Mouse (Mus musculus) T-helper 1 cell (primary cell): ENCODE results near the gene Dcun1d2.

Experiments
- in situ Hi-C: fragments of 300-600 bp; cut with MboI, MseI; formaldehyde crosslinking; loops from one replicate; pipeline ENCODE4 v1.15.1; 2025; ENCODE audit warnings: high pct_unique_total_duplicates

The Dcun1d2 gene

DNA sequence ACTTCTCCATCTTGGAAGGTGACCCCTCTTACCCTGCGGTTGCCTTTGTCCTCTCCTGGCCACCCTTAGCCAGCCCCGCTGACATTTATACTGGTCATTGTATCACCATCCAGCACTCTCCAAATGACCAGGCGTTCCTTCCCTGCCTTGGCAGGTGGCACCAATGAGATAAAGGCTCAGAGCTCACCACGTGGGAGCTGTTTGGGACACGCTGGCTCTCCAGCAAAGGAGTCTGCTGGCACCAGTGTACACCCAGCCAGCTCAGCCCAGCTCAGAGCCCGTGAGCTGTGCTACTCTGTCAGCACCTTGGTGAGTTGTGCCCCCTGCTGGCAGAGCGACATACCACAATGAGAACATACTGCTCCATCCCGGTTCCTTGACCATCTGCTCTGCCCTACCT lies 33.9 kb downstream of the Dcun1d2 start, which contains the start of gene Adprhl1:
Adprhl1 (minus strand) TSS at position 144 of the 400 bp plus-strand sequence.
- in situ Hi-C loops, result no loop called here

DNA sequence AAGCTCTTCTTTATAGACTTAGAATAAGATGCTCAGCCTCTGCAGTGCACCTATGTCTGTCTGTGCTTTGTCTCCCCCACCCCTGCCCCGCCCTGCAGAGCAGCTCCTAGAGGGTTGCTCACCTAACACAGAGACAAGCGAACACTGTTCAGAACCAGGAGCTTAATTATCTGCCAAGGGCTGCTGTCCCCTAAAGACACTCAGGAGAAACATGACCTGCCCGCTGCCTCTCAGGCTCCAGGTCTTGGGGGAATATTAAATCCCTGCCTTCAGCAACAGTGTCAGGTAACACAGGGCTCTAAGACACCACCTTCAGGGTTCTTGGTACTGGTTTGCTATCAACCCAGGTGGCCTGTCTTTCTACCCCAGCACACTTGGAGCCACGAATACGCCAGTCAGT lies 34.5 kb downstream of the Dcun1d2 start:
- in situ Hi-C loops, result no loop called here

DNA sequence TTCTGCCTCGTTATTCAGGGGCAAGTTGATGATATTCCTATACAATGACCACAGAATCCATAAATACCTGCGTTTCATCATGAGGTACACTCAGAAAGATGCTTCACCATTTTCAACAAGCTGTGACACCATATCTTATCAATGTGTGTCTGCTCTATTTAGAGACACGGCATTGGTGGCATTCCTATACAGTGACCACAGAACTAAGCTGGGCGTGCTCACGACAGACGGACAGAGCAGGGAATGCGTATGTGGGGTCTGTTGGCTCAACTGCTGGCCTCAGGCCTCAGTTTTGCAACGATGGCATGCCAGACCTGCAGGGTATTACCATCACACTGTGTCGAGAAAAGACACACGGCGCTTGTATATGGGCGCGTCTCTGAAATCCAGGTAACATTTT lies 35.1 kb downstream of the Dcun1d2 start:
- in situ Hi-C loops, result no loop called here

DNA sequence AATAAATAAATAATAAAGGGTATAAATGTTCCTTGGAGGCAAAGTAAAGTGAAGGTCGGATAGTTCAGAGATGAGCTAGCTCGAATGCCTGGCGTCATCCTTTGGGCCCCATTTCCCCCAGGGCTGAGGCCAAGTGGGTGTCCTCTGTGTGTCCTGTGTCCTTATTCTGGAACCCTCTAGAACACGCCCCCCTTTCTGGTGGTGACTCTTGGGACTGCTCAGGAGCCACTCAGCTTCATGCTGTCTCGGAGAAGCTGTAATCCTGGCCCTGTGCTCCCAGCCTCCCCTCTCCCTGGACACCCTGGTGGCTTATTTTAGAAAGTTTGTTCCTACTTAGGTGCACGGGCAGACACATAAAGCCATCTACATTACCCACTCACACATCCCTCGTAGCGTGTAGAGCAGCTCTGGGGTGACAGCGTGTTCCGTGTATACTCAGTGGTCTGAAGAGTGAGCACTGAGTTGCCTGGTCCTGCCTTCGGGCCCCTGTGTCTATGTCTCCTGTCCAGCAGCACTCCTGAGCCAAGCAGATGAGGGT lies 43.5 kb downstream of the Dcun1d2 start:
- in situ Hi-C loops, result loop anchor here (10.0 kb wide), 1 partner anchor 260 kb away; no protein-coding TSS in a partner anchor

DNA sequence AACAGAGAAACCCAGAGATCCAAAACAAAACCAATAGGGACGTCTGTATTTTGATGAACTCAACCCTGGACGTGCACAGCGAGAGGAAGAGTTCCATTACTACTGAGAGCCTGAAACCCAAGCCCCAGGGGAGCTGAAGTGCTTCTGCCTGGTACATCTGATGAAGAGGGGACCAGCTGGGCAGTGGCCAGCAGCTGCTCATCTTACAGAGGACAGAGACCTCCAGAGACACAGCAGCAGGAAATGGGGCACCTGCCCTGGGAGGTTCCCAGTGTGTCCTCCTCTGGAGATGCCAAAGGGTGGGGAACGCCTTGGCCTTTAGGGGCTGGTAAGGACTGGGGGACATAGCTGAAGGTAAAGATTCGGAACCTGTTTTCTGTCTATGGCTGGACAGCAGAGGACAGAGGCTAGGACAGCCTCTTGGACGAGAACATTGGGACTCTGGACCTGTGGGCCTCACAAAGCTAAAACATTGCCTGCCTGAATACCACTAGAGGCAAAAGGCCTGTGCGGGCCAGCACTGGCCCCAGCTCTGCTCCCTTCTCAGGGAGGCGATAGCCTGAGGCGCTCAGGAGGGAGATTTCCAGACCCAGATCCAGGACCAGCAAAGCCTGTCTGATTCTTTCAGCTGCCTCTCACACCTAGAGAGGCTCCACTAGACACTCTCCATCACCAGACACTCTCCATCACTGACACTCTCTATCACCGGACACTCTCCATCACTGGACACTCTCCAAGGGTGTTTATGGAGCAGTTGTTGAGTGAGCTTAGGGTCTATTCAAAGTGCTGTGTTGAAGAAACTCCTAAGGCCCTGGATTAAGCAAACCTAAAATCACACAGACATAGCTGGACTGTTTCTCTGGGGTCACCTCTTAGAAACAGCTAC lies 44.7 kb downstream of the Dcun1d2 start:
- in situ Hi-C loops, result loop anchor here (10.0 kb wide), 1 partner anchor 258 kb away; no protein-coding TSS in a partner anchor

DNA sequence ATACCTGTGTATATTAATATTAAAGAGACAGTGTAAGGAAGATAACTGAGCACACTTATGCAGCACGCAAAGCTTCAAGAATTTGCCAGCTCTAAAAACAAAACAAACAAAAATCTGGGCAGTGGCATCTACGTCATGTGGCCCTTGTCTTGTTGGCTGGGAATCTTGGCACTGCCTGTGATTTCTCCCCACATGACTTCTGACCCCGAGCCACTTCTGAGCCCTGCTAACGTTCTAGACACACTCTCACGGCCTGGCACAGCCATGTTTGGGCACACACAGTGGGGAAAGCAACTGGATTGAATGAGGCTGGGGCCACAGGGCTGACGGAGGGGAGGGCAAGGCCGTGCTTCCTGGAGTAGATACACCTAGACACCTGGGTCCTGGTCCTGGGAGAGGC lies 47.2 kb downstream of the Dcun1d2 start:
- in situ Hi-C loops, result loop anchor here (10.0 kb wide), 1 partner anchor 256 kb away; no protein-coding TSS in a partner anchor

DNA sequence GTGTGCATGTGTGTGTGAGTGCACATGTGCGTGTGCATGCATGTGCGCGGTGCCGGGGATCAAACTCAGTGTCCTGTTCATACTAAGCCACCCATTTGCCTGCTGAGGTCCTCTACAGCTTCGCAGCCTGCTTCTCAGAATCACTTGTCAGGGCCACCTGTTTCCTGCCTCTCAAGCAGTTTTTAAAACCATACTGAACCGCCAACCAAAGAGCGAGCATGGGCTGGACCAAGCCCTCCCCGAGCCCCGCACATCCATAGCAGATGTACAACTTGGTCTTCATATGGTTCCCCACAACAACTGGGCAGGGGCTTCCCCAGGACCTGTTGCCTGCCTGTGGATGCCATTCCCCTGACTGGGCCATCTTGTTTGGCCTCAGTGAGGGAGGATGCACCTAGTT lies 47.9 kb downstream of the Dcun1d2 start:
- in situ Hi-C loops, result loop anchor here (10.0 kb wide), 1 partner anchor 255 kb away; no protein-coding TSS in a partner anchor

DNA sequence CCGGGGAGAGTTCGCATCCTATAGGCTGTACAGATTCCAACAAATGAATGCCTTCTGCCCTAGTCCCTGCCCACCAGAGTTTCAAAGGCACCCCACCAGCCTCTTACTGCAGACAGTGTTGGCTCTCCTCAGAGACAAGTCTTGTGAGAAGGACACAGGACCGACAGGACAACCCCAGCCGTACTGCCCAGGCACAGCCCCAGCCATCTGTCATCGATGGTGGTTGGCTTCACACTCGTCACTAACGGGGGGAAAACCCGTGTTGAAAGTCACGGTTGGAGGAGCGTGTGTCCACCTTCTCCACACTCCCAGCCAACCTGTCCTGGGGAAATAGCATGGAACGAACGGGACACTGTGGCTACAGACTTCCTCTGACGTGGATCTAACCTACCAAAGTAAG lies 53.1 kb downstream of the Dcun1d2 start:
- in situ Hi-C loops, result no loop called here

DNA sequence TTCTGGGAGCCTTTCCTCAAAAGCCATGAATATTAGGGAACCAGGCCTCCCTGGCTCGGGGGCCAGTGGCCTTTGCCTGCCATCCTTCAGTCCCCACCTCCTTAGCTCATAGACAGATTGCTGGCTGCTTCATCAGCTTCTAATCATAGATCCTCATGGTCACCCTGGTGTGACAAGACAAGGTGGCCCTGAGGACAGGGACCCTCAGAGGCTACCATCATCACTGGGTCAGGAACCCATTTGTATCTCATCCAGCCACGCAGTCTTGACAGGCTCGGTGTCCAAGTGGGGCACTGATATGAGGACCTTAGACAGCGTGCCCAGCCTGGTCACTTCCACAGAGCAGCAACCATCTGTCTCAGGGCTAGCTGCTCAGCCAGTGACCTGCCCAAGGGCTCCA lies 57.5 kb downstream of the Dcun1d2 start:
- in situ Hi-C loops, result no loop called here

DNA sequence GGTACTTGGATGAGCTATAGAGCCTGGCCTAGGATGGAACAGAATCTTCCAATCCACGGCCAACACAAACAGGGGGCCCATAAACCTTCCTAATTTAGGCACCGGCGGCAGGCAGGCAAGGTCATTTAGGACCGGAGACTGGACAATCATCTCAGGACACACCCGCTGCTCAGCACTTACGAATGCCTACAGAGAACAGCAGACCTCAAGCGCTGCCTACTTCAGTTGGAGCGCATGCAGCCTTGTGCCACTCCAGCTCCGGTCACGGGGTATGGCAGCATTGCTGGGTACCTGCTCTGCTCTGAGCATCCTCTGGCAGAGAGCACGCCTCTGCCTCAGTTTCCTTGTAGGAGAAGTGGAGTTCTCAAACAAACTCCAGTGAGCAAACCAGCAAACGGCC lies 58.1 kb downstream of the Dcun1d2 start:
- in situ Hi-C loops, result loop anchor here (10.0 kb wide), 1 partner anchor 255 kb away; no protein-coding TSS in a partner anchor

DNA sequence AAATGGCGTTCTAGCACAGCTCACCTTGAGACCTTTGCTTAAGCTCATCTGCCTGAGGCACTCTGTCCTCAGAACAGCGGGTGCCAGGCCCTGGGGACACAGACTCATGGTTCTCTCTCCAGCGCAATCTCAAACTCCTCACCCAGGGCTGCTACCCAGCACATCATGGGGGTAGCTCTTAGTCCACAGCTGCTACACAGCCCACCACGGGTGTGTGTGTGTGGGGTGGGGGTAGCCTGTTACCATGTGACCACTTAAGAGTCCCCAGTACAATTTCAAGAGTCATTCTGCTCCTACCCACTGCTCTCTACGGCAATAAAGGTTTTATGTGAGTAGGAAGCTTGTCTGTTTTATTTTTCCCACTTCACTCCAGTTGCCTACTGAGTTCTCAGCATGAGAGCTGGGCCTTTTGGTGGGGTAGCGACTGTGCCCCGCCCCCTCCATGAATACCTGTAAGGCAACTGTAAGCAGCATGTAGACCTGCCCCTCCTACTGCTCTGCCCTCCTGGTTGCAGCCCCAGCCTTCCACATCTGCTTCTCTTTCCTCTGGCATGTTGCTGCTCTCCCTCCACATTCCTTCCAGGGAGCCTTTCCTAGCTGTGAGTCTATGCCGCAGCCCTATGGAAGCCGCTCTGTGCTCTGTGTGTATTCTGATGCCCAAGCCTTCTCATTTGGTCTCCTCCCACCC lies 58.9 kb downstream of the Dcun1d2 start:
- in situ Hi-C loops, result loop anchor here (10.0 kb wide), 1 partner anchor 254 kb away; no protein-coding TSS in a partner anchor

DNA sequence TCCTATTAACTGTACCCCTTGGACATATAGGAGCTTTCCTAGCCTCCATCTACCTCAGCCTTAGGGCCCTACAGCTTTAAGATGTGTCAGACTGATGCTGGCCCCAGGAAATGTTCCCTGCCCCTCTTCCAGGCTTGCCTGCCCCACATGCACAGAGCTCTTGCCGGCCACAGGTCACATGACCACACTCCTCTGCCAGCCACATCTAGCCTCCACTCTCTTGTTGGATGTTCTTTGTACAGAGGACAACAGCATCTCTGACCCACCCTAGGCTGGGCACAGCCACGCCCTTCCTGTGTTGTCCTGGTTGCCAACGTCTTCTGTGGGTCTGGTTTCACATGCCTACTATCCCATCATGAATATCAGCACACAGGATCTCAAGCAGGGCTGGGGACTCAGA lies 60.7 kb downstream of the Dcun1d2 start:
- in situ Hi-C loops, result loop anchor here (10.0 kb wide), 1 partner anchor 252 kb away; no protein-coding TSS in a partner anchor

DNA sequence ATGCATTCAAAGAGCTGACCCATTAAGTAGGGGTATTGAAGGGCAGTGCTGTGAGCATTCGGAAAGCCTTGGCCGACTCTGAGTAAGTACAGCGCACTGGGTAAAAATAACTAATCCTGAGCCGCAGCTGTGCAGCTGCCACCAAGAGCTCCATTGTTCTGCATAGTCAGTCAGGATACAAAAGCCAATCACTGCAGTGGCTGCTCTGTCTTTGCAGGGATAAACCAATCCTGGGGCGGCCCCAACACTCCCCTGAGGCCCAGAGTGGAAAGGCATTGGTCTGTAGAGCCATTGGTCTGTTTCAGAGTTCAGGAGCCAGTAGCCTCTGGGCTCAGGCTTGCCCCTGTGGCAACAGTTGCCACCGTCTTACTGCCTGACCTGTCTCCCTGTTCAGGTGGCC lies 61.6 kb downstream of the Dcun1d2 start:
- in situ Hi-C loops, result loop anchor here (10.0 kb wide), 1 partner anchor 251 kb away; no protein-coding TSS in a partner anchor

DNA sequence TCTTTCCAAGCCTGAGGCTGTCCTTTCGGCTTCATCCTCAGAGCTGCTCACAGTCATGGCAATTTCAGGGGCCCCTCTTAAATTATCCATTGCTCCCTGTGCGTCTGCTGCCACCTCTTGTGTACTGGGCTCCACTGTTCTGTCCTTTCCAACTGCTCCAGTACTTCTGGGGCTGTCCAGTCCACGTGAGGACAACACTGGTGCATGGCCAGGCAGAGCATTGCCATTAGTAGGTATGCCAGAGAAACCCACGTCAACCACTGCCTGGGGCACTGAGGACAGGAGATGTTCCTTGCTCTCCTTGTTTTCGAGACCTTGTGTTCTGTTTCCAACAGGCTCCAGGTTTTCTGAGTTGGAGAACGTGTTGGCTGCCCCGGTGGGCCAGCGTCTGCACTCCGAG lies 63.5 kb downstream of the Dcun1d2 start:
- in situ Hi-C loops, result loop anchor here (10.0 kb wide), 1 partner anchor 250 kb away; no protein-coding TSS in a partner anchor

DNA sequence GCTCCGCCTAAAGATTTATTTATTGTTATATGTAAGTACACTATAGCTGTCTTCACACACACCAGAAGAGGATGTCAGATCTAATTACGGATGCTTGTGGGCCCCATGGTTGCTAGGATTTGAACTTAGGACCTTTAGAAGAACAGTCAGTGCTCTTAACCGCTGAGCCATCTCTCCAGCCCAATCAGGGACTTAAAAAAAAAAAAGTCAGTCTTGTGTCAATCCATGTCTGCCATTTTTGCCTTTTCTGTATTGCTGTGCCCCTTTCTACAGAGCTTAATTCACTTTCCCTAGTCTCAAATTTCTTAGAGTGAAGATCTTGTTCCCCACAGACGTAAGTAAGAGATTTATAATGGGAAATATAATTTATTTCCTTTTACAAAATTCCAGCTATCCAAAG lies 69.5 kb downstream of the Dcun1d2 start:
- in situ Hi-C loops, result no loop called here

DNA sequence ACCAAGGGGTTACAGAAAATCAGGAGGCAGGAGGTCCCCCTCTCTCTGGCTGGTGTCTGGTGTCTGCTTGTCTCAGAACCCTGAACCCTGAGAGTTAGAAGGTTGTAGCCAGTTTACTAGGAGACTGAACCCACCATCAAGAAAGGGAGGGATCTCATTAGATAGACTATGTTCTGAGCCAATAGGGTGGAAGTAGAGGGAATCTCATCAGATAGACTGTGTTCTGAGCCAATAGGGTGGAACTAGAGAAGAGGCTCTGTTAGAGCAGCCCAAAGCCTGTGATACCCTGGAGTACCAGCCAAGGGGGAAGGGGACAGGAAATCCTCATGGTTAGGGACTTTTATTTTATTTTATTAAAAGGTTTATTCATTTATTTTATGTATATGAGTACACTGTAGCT lies 69.9 kb downstream of the Dcun1d2 start:
- in situ Hi-C loops, result no loop called here

DNA sequence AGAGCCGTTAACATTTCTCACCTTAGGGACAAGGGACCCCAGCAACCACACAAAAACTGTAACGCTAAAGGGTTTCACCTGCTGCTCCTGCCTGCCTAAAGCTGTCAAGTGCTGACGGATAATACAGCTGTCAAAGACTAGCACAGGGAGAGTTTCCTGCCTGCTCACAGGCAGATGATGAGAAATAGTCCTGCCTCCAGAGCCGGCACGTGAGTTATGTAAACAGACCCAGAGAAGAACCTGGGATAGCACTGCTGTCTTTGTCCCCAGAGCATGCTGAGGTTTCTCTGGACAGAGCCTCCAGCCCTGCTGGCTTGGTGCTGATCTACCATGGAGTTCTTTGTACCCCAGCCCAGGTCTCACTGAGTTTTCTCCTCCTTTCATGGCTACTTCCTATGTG lies 70.8 kb downstream of the Dcun1d2 start:
- in situ Hi-C loops, result no loop called here

DNA sequence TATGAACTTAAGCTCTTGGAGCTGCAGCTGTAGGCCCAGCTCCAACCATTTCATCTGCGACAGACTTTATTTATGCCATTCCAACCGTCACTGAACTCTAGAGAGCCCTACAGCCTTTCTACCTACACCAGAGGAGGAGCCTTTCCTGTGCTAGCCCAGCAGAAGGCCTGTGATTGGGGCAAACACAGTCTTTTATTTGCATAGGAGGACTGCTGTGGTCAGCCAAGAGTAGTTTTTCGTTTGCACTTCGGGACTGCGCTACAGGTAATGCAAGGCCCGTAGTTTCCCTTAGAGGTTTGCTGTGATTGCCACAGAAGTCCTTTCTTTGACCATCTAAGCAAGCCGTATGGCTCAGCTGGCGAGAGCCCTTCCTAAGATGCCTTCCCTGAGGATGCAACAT lies 71.5 kb downstream of the Dcun1d2 start:
- in situ Hi-C loops, result no loop called here

DNA sequence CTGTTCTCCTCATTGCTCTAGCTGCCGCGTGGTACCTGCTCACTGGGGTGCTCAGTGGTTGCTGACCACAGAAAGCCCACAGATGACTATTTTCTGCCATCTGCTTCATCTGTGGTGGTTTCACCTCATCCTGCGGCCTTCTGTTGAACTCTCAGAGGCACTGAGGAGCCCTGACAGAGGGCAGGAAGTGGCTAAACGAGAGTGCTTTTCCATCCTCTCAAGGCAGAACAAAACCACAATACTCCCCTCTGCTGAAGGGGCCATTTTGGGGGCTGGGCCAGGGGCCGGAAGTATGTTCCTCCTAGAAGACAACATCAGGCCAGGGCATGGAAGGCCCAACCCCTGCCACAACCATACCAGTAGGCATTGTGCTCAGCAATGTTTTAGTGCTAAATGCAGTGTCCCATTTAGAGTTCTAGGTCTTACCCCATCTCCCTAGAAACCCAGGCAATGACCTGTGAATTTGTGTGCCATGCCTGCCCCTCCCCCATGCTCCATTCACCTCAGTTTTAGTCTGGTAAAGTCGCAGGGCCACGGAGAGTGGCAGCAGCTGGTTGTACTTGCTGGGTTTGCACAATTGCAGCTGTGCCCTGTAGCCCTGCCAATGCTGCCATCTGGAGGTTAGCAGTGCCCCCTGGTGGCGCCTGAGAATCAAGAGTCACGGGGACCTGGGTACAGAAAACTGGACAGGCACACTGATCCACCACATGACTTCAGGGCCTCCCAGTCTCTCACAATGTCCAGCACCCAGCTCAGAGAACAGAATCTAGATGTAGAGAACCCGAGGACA lies 74.3 kb downstream of the Dcun1d2 start:
- in situ Hi-C loops, result no loop called here

DNA sequence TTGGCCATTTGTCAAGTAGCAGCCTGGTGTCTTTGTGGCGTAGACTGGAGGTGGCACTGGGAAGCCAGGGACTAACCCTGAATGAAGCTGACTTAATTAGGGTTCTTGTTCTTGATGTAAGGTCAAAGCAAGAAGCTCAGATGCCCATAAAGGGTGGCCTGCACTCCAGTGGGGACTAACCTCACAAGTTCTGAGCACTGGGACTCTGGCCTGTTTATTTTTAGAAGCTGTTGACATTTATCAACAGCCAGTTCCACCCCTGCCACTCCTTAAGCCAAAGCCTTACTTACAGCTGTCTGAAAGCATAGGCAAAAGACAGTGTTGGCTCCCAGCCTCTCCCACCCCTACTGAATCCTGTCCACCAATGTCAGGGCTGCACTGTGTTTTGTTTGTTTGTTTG lies 78.2 kb downstream of the Dcun1d2 start:
- in situ Hi-C loops, result no loop called here

DNA sequence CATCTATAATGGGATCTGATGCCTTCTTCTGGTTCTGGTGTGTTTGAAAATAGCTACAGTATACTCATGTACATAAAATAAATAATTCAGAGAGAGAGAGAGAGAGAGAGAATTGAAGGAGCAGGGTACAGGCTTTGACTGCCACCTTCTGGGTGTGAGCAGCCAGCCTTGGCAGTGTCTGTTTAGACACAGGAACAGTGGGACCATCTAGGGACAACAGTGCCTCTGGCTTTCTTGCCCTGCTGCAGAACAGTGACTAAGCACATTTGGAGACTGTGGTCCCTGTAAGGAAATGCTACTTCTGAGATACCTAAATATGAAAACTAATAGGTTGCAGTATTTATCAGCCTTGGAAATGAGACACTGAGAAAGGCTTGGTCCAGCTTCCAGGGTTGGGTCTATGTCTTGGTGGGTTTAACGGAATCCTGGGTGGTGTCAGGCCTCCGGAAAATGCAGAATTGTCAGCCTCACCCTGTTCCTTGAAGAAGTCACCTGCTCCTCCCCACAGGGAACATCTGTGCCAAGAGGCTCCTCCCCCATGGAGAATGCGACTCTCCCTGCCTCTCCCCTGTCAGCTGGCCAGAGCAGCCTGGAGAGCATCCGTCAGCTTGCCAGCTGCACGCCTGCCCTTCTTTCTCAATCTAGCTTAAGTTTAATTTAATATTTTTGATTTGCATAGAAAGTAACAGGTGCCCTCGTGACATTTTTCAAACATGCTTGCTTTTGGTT lies 79.1 kb downstream of the Dcun1d2 start:
- in situ Hi-C loops, result no loop called here
